Mouse (Mus musculus): ENCODE data around the gene Ccne1.

The Ccne1 gene

DNA sequence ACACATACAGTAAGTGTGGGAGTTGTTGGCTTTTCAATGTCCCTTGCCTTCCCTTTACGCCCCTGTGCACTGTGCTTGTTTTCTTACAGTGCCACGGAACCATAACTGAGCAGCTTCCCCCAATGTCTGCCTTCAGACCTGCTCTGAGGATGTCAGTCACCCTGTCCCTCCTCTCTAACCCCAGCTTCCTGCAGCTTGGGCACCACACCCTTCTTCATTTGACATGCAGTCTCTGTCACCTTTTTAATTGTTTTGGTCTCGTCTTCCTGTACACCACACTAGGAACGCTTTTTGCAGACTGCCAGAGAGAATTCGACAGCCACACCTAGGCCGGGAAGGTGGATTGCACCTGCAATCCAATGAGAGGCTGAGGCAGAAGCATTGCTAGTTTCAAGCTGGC lies 13.0 kb downstream of the Ccne1 start:
- ATAC-seq (ENCODE audit: low TSS enrichment): no peak

DNA sequence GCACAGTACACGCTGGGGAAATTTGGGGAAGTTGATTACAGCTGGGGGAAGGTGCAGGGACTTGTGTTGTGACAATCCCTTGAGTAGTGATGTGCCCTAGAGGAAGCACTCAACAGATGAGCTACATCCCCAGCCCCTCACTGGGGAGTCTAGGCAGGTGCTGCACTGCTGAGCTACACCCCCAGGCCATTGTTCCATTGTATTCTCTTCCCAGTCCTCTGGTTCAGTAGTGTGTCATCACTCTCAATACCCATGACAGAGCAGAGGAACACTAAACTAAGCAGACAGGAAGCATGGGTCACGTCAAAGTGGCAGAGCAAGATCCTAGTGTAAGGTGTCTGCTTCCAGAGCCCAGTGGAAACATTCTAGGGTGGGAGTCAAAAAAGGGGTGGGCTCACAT lies 14.2 kb downstream of the Ccne1 start:
- ATAC-seq (ENCODE audit: low TSS enrichment): no peak

DNA sequence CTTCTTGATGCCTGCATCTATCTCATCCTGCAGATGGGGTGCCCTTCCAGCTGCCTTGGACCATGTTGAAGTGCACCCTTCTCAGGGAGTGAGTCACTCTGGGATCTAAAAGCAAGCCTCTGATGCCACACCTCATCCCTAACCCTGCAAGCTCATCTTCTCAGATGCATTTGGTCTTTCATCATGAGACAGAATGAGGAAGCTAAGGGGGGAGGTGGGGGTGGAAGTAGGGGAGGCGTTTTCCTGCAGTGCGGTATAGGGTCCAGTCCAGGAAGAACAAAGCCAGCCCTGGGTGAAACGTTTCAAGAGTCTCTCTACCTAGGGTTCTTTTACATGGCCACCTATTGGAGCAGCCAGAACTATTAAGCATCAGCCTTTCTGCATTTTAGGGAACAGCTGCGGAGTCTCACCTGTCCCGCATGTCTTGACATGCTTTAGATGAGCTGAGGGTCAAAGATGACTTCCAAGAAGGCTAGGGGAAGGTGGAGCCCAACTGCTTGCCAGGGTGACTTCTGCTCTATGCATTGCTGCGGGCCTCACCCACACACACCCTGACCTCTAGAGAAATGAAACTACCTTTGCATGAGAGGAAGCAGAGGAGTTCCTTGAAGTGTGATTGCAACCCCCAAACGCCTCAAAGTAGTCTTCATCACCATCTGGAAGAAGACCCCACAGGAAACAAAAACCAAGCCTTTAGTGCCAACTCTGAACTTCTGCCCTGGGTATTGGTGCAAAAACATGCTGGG lies 17.2 kb downstream of the Ccne1 start:
- ATAC-seq (ENCODE audit: low TSS enrichment): no peak

DNA sequence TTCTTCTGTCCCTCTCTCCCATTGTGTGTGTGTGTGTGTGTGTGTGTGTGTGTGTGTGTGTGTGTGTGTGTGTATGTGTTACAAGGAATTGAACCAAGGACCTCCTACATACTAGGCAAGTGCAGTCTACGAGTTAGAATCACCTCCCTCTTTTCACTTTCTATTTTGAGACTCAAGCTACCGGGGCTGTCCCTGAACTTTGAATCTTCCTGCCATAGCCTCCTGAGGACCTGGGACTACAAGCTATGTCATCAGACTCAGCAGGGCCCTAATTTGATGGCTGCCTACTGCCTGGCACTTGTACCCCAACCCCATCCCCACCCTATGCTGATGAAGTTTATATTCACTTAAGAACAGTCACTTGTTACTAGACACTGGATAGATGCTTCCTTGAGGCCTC lies 18.9 kb downstream of the Ccne1 start:
- ATAC-seq (ENCODE audit: low TSS enrichment): no peak

DNA sequence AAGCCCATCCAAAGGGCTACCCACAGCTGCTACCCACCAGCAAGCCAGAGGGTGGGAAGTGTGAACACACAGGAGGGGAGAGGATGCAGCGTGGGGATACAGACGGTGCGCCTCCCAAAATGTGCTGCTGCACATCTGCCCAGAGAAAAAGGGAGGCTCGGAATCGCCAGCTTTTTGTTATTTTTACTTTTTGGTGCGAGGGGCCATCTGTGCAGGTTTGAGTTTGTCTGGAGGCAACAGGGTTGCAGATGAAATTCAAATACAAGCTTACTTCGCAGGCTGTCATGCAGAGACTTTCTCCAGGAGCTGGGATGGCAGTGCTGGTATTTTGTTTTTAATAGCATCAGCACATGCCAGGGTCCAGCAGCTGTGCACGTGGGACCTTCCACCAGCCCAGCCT lies 19.5 kb downstream of the Ccne1 start:
- peak; percentile 55 for ATAC-seq (ENCODE audit: low TSS enrichment)

DNA sequence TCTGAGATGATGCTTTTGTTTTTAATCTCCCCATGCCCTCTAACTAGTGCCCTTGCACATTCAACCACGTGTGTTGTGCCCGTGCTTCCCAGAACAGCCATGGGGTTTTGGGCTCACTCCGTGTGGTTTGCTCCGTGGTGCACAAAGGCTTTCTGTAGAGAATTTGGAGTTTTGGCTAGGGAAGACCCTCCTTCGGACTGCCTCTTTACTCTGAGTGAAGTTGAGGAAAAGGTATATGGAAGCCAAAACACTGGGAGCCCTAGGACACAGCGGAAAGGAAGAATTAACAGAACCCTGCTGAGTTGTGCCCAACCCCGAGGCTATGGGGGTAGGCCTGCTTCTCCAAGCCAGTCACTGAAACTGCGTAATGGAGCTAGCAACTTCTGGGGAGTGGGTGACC lies 20.9 kb downstream of the Ccne1 start:
- no peak for ATAC-seq (ENCODE audit: low TSS enrichment)

DNA sequence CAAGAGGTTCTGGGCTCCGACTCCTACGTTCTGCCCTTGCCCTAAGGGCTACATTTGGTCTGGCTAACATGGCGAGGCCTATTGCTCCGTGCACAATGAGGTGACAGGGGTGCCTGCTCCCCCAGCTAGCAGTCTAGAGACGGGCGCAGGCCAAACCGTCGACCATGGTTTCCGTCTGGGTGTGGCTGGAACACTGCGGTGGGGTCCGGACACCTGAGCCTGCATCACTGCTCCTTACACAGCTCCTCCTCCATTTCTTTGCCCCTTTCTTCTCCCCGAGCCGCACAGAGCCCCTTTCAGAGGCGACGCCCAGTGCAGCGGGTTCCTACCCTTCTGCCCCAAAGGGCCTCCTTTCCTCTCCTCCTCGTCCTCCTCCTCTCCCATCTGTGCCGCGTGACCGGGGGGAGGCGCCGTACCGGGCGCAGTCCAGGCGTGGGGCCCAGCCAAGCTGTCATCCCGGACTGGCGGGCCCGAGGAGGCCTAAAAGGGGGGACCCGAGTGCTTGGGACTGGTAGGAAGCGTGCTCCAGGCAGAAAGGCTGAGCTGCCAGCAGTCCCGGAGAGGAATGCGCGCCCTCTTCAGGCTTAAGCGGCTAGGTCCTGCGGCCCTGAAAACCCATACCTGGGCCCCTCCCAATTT lies 21.6 kb downstream of the Ccne1 start:
- peak; percentile 3; the same call in 1 of the 2 replicates for ATAC-seq (ENCODE audit: low TSS enrichment)

DNA sequence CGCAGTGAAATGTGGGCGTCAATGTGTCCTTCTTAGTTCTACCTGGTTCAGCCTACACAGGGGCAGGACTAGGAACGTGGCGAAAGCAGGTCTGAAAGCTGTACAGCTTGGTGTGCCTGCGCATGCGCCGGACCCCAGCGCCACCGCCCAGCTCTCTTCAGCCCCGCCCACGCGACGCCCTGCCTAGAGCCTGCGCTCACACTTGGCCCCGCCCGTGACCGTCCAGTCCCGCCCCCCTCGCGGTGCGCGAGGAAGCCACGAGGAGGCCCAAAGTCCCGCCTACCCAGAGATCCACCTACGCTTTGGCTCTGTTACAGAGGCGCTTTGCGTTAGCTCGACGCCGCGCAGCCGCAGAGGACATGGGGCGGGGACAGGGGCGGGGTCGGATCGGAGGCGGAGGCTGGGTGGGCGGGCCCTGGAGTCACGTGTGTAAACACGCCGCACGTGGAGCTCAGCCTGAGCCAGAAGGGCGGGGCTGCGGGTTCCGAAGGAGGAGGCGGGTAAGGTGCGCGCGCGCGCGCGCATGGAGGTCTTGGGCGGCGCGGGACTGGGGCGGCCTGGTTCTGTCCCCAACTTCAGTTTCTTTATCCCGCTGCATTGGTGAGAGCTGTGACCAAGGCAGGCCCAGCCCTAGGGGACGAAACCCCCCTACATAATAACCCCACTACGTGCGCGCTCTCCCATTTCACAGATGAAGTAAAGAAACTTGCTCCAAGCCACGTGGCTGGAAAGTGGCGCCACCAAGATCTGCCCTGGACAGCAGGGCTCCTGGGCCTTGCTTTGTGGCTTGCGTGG lies 22.4 kb downstream of the Ccne1 start:
- ATAC-seq (ENCODE audit: low TSS enrichment): peak; percentile 69

DNA sequence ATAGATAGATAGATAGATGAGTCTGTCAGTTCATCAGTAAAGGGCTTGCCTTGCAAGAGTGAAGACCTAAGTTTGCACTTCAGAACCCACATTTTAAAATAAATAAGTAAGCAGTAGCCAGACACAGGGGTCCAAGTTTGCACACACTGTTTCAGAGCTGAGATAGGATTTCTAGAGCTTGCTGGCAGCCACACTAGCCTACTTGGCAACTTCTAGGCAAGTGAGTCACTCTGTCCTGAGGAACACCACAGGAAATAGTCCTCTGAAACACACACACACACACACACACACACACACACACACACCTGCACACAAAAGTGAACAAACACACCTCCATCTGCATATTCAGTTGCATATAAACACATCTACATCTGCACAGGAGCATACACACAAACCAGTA lies 24.4 kb downstream of the Ccne1 start:
- ATAC-seq (ENCODE audit: low TSS enrichment): no peak

DNA sequence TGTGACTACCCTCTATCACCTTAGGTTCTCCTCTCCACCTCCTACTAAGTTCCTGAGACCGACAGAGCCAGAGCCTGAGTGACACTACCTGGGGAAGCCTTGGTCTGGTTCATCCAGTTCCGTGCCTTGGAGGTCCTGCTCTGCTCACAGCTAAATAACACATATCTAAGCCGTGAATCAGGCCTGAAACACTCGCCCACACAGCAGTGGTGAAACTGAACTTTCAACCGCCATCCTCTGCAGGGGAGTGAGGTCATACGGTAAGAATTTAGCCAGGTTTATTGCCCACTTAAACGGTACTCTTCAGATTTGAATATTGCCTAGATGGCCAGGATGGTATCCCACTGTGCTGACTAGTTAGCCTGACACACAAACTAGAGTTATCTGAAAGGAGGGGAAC lies 30.1 kb downstream of the Ccne1 start:
- no peak for ATAC-seq (ENCODE audit: low TSS enrichment)

DNA sequence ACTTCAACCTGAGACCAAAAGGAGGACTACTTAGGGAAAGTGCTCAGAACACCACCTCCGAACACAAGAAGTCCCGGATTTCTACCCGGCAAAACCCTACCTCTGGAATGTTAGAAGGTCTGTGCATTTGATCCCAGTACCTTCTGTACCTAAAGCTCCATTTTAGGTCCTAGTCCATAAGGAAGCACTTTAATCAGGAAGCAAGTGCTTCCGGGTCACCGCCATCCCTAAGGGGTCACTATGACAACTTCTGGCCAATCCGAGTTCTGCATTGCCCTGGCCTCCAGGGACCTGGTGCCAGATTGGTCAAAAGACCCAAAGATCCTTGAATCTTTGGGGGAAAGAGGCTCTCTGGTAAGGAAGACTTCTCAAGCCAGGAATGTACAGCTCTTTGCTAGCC lies 31.8 kb downstream of the Ccne1 start:
- ATAC-seq (ENCODE audit: low TSS enrichment): no peak

DNA sequence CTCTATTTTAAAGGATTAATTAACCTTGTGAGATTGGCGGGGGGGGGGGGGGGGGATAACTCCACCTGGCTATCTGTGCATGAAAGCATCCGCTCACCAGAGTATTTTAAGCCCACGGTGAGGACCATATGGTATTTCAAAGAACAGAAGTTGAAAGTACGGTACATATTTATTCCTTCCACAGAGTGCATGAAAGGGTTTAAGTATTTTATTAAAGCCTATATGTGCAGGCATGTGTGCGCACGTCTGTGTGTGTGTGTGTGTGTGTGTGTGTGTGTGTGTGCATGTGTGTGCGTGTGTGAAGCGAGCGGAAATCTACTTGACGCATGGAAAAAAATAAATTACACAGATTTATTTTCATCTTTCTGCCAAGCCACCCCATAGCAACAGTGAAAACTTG lies 32.4 kb downstream of the Ccne1 start:
- ATAC-seq (ENCODE audit: low TSS enrichment): no peak

DNA sequence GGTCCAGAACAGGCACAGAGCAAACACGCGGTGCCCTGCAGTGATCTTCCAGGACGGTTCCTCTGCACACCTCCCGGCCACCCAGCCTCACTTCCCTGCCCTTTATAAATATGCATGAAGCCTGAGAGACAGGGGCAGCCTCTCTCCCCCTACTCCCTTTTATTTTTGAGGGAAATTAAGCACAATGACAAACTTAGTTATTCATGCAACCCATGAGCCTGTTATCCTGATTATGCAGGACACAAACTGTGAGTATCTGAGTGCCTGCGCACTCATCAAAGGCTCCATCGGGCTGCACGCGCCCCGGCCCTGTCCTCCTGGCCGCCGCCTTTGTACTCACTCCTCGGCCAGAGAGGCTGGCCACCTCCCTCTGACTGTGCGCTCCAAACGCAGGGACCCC lies 32.8 kb downstream of the Ccne1 start:
- ATAC-seq (ENCODE audit: low TSS enrichment): no peak

DNA sequence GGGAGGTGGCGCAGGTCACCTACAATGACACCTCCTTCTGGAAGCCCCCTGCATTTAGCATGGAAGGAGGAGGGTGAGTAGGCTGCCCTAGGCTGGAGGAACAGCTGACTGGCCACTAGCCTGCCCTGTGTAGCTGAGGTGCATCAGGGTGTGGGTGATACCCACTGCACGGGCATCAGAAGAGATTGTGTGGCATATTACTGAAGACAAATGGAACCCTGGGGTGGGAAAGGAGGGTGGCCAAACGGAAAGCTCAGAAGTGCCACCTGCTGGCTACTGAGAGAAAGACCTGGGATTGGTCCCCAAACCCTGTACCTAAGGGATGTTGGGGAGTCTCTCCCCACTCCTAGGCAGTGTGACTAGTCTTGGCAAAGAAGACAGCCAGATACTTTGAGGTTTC lies 33.6 kb downstream of the Ccne1 start:
- peak; percentile 72 for ATAC-seq (ENCODE audit: low TSS enrichment)

DNA sequence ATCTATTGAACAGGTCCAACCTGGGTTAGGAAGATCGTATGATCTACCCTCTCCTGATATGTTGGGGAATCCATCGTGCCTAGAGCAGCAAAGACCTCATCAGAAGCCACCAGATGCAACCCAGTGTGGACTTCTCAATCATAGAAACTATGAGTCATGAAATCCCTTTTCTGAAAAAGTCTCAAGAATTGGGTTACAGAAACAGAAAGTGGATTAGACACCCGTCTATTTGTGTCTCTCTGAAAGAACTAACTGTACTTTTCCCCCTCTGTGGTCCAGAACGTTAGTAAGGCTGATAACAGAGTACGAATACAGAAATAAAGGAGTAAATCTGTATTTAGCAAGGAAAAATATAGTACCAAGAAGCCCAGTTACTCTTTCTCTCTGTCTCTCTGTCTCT lies 36.3 kb downstream of the Ccne1 start:
- ATAC-seq (ENCODE audit: low TSS enrichment): peak; percentile 75

DNA sequence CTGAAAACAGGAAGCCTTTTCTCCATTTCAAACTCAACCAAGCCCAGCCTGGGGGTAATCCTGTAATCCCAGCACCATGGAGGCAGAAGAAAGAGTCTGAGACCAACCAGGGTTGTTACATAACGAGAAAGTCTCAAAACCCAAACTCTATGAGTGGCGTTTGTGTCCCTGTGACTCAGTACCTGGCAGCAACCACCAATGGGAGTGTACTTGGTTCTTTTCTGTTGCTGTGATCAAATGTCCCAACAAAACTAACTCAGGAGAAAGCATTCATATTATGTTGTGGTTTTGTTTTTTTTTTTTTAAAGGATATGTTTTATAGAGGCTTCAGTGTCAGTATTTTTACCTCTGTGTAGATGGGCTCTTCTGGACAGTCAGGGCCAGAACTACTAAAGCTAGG lies 36.7 kb downstream of the Ccne1 start:
- ATAC-seq (ENCODE audit: low TSS enrichment): peak; percentile 28; the same call in 1 of the 2 replicates

DNA sequence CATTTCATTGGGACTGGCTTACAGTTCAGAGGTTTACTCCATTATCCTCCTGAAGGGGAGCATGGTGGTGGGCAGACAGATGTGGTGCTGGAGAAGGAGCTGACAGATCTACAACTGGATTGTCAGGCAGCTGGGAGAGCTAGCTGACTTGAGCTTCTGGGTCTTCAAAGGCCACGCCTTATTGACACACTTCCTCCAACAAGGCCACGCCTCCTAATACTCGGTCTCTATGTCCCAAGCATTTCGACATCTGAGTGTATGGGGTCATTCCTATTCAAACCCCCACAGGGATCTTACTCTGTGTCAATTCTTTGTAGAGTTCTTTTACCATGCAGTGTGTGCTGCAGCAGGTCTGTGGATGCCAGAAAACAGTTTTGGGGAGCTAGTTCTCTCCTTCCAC lies 42.9 kb downstream of the Ccne1 start:
- no peak for ATAC-seq (ENCODE audit: low TSS enrichment)

DNA sequence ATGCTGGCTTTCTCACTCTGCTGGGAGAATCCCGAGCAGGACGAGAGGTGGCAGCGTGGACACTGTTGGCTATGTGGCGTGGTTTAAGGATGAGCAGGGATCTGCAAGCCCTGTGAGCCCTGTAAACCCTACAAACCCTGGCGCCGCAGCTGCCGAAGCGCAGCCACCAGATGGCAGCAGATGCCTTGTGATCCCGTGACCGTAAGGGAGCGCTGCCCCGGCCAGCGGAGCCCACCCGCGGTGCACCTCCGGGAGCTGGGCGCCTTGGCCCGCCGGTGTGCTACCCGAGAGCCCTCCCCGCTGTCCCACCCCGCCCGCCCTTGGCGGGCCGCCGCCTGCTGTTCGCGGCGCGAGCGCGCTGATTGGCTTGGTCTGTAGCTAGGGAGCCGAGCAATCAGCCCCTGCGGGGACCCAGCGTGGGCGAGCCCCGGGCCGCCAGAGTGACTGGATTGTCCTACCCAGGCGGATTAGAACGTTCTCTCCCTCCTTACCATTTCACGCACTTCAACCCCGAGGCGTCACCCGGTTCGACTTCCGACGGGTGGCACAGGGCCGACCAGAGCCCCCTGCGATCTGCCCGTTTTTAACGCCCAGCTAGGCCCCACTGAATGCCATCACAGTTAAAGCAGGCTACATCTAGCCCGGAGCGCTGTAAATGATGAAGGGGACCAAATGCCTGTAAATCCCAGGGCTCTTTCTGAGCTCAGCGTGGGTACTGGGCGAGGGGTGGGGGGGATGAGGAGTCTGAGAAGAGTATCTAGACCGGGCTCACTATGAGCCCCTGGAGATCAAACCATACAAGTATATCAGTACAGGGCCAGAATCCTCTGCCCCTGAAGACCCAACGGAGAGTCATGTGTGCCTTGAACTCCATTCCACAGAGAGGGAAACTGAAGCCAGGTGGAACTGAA lies 46.0 kb downstream of the Ccne1 start:
- ATAC-seq (ENCODE audit: low TSS enrichment): peak; percentile 78

DNA sequence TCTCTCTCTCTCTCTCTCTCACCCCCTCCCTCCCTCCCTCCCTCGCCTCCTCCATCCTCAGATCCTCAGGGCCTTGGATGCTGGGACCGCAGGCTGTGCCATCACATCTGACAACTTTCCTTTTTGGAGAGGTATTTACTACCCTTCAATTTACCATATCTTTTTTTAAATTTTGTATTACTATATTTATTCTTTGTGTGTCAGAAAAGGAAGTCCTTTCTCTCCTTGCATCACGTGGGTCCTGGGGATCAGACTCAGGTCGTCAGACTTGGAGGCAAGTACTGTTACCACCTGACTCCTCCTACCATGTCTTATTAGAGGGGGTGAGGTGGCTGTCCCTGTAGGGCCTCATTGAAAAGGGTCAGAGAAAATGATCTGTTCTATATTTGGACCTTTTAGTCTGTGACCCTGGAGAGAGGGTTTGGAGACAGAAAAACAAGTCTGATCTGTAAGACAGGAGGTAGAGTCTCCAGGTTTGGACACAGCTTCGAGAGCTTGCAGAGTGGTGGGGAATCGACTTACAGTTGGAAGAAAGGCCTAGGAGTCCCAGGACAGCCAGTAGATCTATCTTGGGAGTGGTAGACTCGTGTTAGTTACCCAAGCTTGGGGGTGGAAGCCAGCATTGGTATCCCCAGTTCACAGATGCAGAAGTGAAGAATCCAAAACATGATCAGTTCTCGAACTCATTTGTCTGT lies 47.6 kb downstream of the Ccne1 start:
- ATAC-seq (ENCODE audit: low TSS enrichment): no peak

DNA sequence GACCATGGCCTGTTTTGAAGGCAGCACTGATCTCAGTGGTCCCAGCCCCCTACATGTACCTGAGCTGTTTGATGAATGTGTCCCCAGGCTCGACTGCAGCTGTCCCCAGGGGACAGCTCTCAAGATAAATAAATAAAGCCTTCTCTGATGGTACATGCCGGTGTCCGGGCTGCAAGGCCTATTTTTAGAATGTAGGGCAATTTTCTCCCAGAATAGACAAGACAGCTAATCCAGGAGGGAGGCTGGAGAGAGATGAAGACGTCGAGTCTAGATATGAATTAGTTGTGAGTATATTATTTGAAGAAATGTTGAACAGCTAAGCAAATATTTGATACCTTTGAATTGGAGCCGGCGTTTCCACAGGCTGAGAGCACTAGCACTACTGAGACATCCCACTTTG lies 48.2 kb downstream of the Ccne1 start:
- no peak for ATAC-seq (ENCODE audit: low TSS enrichment)

DNA sequence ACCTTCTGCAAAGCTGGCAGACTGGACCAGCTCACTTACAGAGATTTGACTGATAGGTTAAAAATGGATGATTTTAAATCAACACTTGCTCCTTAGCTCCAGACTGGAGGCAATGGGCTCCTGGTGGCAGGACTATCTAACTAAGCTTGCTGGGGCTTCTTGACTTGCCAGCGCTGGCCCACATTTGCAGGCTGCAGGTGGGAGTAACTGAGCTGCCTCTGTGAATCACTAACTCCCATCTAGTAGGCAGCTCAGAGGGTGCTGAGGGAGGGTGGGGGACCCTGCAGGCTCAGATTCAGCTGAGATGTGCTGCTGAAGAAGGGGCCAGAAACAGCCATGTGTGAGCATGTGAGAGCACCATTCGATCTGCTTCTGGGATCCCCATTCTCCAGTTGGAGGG lies 51.3 kb downstream of the Ccne1 start:
- peak; percentile 87 for ATAC-seq (ENCODE audit: low TSS enrichment)
